Mouse (Mus musculus): ENCODE results near the gene Pnkd. TPM values are rescaled to one million over a fixed set of nuclear protein-coding genes. Genes with fewer than 3 reads are reported as not detected.

Pnkd gene
- polyA plus RNA-seq, 1 experiment from 2014 or later = 39.8 TPM

GRCm38 (mm10) chr1:74249331-74249980 is 35.3 kb upstream of the Pnkd start:
- H3K4me1 ChIP-seq (replicated peaks) = peaks cover 43% of the 10 kb centered on the region
- peak overlapping the region; percentile 76 for H3K27ac ChIP-seq
- ATAC-seq (ENCODE audit: low read depth) = peak; percentile 59
- H3K4me3 ChIP-seq (replicated peaks) = no peak overlapping the region
- H3K4me2 ChIP-seq = peak overlapping the region; percentile 13
- no peak overlapping the region for H3K9ac ChIP-seq
- WGBS (ENCODE audit: insufficient replicate concordance) = 42% methylated on average over 5 of the region's 5 CpGs
- no peak for DNase-seq
- no peaks in the 10 kb centered on the region for H3K27me3 ChIP-seq
- H3K9me3 ChIP-seq (replicated peaks) = no peaks in the 10 kb centered on the region
- peaks cover 72% of the 10 kb centered on the region for H3K36me3 ChIP-seq

GRCm38 (mm10) chr1:74250096-74250495 is 34.6 kb upstream of the Pnkd start:
- Histone ChIP-seq H3K36me3 (peaks cover 78% of the 10 kb centered on the region), H3K27ac (peak overlapping the region; percentile 76), H3K9ac (no peak overlapping the region), H3K4me2 (no peak overlapping the region), H3K9me3 (replicated peaks) (no peaks in the 10 kb centered on the region), H3K27me3 (no peaks in the 10 kb centered on the region), H3K4me1 (replicated peaks) (peaks cover 36% of the 10 kb centered on the region), H3K4me3 (replicated peaks) (no peak overlapping the region)
- 79% methylated on average over 4 of the region's 4 CpGs for WGBS (ENCODE audit: insufficient replicate concordance)
- ATAC-seq (ENCODE audit: low read depth) = no peak
- no peak for DNase-seq

GRCm38 (mm10) chr1:74255704-74256345 is 28.9 kb upstream of the Pnkd start:
- H3K4me3 ChIP-seq (replicated peaks) = no peak overlapping the region
- no peak for ATAC-seq (ENCODE audit: low read depth)

GRCm38 (mm10) chr1:74256782-74257181 is 27.9 kb upstream of the Pnkd start:
- H3K27me3 ChIP-seq = no peaks in the 10 kb centered on the region
- no peak for DNase-seq
- peaks cover 91% of the 10 kb centered on the region for H3K36me3 ChIP-seq
- 81% methylated on average over 4 of the region's 4 CpGs for WGBS (ENCODE audit: insufficient replicate concordance)
- no peaks in the 10 kb centered on the region for H3K9me3 ChIP-seq (replicated peaks)
- no peaks in the 10 kb centered on the region for H3K4me1 ChIP-seq (replicated peaks)
- no peak overlapping the region for H3K27ac ChIP-seq
- H3K4me2 ChIP-seq = no peak overlapping the region
- no peak for ATAC-seq (ENCODE audit: low read depth)
- H3K9ac ChIP-seq = no peak overlapping the region
- no peak overlapping the region for H3K4me3 ChIP-seq (replicated peaks)

More at GRCm38 (mm10) chr1:74255704-74256345, 28.9 kb upstream of the Pnkd start:
- WGBS (ENCODE audit: insufficient replicate concordance) = 88% methylated on average over 8 of the region's 8 CpGs
- Histone ChIP-seq H3K27me3 (no peaks in the 10 kb centered on the region), H3K4me1 (replicated peaks) (no peaks in the 10 kb centered on the region), H3K36me3 (peaks cover 91% of the 10 kb centered on the region), H3K9me3 (replicated peaks) (no peaks in the 10 kb centered on the region), H3K4me2 (no peak overlapping the region), H3K27ac (no peak overlapping the region), H3K9ac (no peak overlapping the region)
- DNase-seq = no peak

- 72% methylated on average over 6 of the region's 6 CpGs for WGBS (ENCODE audit: insufficient replicate concordance)
- peaks cover 97% of the 10 kb centered on the region for H3K36me3 ChIP-seq
- ATAC-seq (ENCODE audit: low read depth) (no peak), DNase-seq (no peak)
- no peak overlapping the region for H3K9ac ChIP-seq
- H3K27me3 ChIP-seq = no peaks in the 10 kb centered on the region
- no peak overlapping the region for H3K27ac ChIP-seq
- no peak overlapping the region for H3K4me3 ChIP-seq (replicated peaks)
- no peaks in the 10 kb centered on the region for H3K4me1 ChIP-seq (replicated peaks)
- H3K9me3 ChIP-seq (replicated peaks) = no peaks in the 10 kb centered on the region
- H3K4me2 ChIP-seq = no peak overlapping the region
These were observed 22.2 kb upstream of the Pnkd start for GRCm38 (mm10) chr1:74262510-74262909.

- Histone ChIP-seq H3K27ac (no peak overlapping the region), H3K4me3 (replicated peaks) (no peak overlapping the region), H3K4me2 (no peak overlapping the region), H3K4me1 (replicated peaks) (no peaks in the 10 kb centered on the region), H3K36me3 (peaks cover 50% of the 10 kb centered on the region), H3K27me3 (no peaks in the 10 kb centered on the region), H3K9me3 (replicated peaks) (no peaks in the 10 kb centered on the region), H3K9ac (no peak overlapping the region)
- ATAC-seq (ENCODE audit: low read depth) (no peak), DNase-seq (no peak)
- WGBS (ENCODE audit: insufficient replicate concordance) = 75% methylated on average over 8 of the region's 8 CpGs
These were observed 16.0 kb upstream of the Pnkd start for GRCm38 (mm10) chr1:74268750-74269149.

- Histone ChIP-seq H3K9ac (no peak overlapping the region), H3K4me3 (replicated peaks) (no peak overlapping the region), H3K36me3 (peaks cover 21% of the 10 kb centered on the region), H3K4me1 (replicated peaks) (peaks cover 9% of the 10 kb centered on the region), H3K4me2 (no peak overlapping the region), H3K27me3 (no peaks in the 10 kb centered on the region), H3K27ac (no peak overlapping the region), H3K9me3 (replicated peaks) (no peaks in the 10 kb centered on the region)
- WGBS (ENCODE audit: insufficient replicate concordance) = 73% methylated on average over 4 of the region's 4 CpGs
- ATAC-seq (ENCODE audit: low read depth) = no peak
- DNase-seq = no peak
These were observed 13.1 kb upstream of the Pnkd start for GRCm38 (mm10) chr1:74271659-74272058.

GRCm38 (mm10) chr1:74275015-74275414 is 9.7 kb upstream of the Pnkd start:
- WGBS (ENCODE audit: insufficient replicate concordance) = 19% methylated on average over 9 of the region's 9 CpGs
- Histone ChIP-seq H3K4me2 (no peak overlapping the region), H3K9ac (no peak overlapping the region), H3K4me1 (replicated peaks) (peaks cover 17% of the 10 kb centered on the region), H3K4me3 (replicated peaks) (no peak overlapping the region), H3K27me3 (no peaks in the 10 kb centered on the region; the same call in 1 of the 2 replicates), H3K36me3 (peaks cover 13% of the 10 kb centered on the region), H3K27ac (peak overlapping the region; percentile 35; the same call in 1 of the 2 replicates), H3K9me3 (replicated peaks) (no peaks in the 10 kb centered on the region)
- DNase-seq (no peak), ATAC-seq (ENCODE audit: low read depth) (peak; percentile 37)

GRCm38 (mm10) chr1:74277041-74277440 is 7.7 kb upstream of the Pnkd start:
- Histone ChIP-seq H3K4me3 (replicated peaks) (no peak overlapping the region), H3K27me3 (no peaks in the 10 kb centered on the region; the same call in 1 of the 2 replicates), H3K27ac (no peak overlapping the region), H3K9ac (no peak overlapping the region), H3K4me2 (no peak overlapping the region), H3K9me3 (replicated peaks) (no peaks in the 10 kb centered on the region), H3K36me3 (peaks cover 33% of the 10 kb centered on the region), H3K4me1 (replicated peaks) (peaks cover 23% of the 10 kb centered on the region)
- 60% methylated on average over 6 of the region's 6 CpGs for WGBS (ENCODE audit: insufficient replicate concordance)
- DNase-seq = no peak
- ATAC-seq (ENCODE audit: low read depth) = no peak

GRCm38 (mm10) chr1:74277883-74278537 is 6.7 kb upstream of the Pnkd start:
- DNase-seq = no peak
- WGBS (ENCODE audit: insufficient replicate concordance) = 48% methylated on average over 8 of the region's 8 CpGs
- no peak overlapping the region for H3K4me2 ChIP-seq
- no peaks in the 10 kb centered on the region; the same call in 1 of the 2 replicates for H3K27me3 ChIP-seq
- ATAC-seq (ENCODE audit: low read depth) = no peak
- H3K4me3 ChIP-seq (replicated peaks) = no peak overlapping the region
- peaks cover 41% of the 10 kb centered on the region for H3K36me3 ChIP-seq
- H3K4me1 ChIP-seq (replicated peaks) = peaks cover 27% of the 10 kb centered on the region
- no peak overlapping the region for H3K9ac ChIP-seq
- H3K9me3 ChIP-seq (replicated peaks) = no peaks in the 10 kb centered on the region
- no peak overlapping the region for H3K27ac ChIP-seq

GRCm38 (mm10) chr1:74278538-74278937 is 6.2 kb upstream of the Pnkd start, which contains the start of gene Gpbar1:
Gpbar1 (plus strand) TSS chr1:74278550.
- WGBS (ENCODE audit: insufficient replicate concordance) = 79% methylated on average over 10 of the region's 10 CpGs
- no peaks in the 10 kb centered on the region; the same call in 1 of the 2 replicates for H3K27me3 ChIP-seq
- no peak within 1 kb of the TSS for H3K27ac ChIP-seq
- H3K4me1 ChIP-seq (replicated peaks) = peaks cover 32% of the 10 kb centered on the region
- ATAC-seq (ENCODE audit: low read depth) (no peak), DNase-seq (no peak)
- no peak within 1 kb of the TSS for H3K4me2 ChIP-seq
- H3K9me3 ChIP-seq (replicated peaks) = no peaks in the 10 kb centered on the region
- peaks cover 41% of the 10 kb centered on the region for H3K36me3 ChIP-seq
- H3K4me3 ChIP-seq (replicated peaks) = no peak within 1 kb of the TSS
- no peak within 1 kb of the TSS for H3K9ac ChIP-seq
